Mouse (Mus musculus) urinary bladder, postnatal 4 days (tissue): ENCODE results near the gene Efcab12.
A peak's percentile ranks its signal among the peaks of the same experiment; 100 is the strongest.
"Not testable (repeated sequence)": the region's sequence is repeated elsewhere in the genome, so short reads cannot be mapped to it uniquely, and the experiment has no call there.

Experiments used
- DNase-seq, 2 experiments: peaks; one replicate each; pipeline ENCODE4 v3.0.0; 2021 to 2022; ENCODE audit warnings: low spot score in 2 of 2

Efcab12 gene

DNA sequence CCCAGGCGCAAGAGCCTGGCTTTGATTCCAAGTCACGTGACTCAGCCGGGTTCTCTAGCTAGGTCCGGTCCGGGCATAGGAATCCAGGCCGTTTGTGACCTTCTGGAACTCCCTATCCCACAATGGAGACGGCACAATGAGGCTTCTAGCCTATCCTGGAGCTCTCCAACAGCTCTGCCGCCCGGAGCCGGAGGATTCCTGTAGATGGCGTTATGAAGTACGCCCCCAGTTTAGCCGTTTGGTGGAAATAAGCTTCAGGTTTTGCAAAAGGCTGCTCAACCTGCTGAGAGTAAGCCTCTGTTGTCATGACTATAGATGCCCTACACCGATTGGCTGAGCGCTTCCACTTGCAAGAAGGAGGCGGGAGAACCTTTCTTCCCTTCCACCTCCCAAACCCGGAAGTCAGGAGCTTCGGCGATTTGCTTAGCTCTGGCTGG is at the start of gene Efcab12:
TSS of gene Efcab12 (minus strand) at position 252 of the 437 bp plus-strand sequence.
- DNase-seq: peak; percentile 45 to 68

DNA sequence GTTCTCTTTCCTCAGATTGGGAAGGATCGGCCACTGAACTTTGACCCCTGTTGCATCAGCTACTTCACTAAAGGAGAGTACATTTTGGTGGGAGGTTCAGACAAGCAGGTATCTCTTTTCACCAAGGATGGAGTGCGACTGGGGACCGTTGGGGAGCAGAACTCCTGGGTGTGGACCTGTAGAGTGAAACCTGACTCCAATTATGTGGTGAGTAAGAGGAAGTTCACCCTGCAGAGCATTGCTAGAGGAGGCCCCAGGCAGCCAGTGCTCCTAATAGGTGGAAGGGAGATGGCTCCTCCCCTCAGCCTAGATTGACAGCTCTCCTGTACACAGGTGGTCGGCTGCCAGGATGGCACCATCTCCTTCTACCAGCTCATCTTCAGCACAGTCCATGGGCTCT is 48.7 kb upstream of the Efcab12 start:
- no peak for DNase-seq

DNA sequence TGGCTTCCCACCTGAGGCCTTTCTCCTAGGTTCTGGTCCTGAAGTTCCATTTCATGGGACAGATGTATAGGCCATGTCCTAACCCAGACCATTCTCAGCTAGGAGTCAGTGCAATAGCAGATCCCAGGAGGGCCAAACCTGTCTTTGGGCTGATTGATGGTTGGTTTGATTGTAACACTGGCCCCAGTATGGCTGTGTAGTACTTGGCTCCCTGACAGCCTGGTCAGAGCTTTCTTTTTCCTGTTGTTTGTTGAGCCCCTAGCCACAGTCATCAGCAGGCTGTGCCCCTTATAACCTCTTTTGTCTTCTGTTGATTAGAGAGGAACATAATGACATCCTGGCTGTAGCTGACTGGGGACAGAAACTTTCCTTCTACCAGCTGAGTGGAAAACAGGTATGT is 45.8 kb upstream of the Efcab12 start:
- no peak for DNase-seq

DNA sequence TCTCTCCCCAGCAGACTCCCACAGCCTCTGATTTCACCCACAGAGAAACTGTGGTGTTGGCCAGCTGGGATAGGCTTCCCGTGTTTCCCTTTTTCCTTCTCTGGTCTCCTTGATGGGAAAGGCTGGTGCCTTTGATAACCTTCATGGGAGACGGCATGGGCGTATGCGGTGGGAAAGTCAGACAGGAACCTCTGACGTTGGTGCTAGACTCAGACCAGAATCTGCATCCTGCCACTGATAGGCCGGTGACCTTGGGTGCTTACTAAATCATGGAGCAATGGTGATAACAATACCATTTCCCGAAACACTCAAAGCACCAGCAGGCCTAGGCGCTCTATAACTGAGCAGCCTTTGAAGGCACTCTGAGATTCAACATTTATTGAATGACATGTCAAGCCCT is 42.5 kb upstream of the Efcab12 start:
- DNase-seq: no peak

DNA sequence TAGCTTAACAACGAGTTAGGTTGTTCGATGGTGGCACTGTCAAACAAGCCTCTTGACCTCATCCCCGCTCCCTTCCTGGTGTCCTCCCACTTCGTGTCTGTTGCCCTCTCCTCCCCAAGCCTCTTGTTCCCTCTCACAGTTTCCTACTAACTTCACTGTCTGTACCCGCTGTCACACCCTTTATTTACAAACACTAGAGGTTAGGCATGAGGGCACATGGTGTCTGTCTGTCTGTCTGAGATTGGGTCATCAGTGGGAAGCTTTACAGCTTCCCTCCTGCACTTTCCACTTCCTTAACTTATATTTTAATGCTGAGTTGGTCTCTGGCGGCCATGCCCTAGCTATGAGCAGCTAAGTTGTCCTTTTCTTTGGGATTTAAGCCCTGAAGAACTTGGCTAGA is 41.5 kb upstream of the Efcab12 start:
- no peak for DNase-seq

DNA sequence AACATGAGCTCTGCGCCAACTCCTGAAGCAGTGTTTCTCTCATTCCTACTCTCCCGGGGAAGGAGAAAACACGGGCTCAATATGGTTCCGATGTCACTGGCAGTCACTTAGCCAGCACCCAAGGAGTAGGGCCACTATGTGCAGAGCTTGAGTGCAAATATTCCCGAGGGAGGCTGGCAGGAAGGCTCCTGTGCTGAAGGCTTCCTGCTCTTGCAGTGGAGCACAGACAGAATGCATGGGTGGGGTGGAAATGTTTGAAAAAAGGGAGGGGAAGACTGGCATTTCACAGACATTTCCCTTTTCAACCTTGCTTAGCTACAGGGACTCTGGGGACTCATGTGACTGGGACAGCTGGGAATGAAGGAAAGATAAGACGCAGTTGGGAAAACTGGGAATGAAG is 40.5 kb upstream of the Efcab12 start:
- DNase-seq: no peak

DNA sequence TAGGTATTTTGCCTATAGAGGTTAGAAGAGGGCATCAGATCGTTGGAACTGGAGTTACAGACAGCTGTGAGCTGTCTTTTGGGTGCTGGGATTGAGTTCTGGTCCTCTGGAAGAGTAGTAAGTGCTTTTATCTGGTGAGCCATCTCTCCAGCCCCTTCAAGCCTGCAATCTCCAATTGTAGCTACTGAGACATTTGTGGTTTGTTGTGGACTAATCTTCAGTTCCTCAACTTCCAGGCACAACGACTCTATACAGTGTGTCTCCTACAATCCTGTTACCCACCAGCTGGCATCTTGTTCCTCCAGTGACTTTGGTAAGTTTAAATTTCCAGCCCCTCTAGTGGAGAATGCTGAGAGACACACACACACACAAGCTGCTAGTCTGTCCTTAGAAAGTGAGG is 39.0 kb upstream of the Efcab12 start:
- DNase-seq: no peak

DNA sequence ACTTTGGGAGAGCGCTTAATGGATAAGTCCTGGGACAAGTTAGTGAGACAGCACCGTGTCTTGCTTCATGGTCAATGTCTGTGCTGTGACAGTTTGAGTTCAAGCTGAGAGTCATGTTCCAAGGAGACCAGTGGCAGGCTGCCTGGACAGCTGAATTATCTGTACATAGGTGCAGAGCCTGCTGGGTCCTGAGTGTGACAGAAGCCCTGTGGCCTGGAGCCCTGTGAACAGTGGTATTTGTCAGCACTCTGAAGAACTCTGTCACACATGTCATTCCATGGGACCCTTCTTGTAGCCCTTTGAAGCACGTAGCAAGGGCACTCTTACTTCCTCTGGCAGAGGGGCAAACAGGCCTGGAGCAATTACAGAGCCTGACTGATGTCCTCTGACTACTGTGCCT is 33.1 kb upstream of the Efcab12 start:
- not testable (repeated sequence) for DNase-seq

DNA sequence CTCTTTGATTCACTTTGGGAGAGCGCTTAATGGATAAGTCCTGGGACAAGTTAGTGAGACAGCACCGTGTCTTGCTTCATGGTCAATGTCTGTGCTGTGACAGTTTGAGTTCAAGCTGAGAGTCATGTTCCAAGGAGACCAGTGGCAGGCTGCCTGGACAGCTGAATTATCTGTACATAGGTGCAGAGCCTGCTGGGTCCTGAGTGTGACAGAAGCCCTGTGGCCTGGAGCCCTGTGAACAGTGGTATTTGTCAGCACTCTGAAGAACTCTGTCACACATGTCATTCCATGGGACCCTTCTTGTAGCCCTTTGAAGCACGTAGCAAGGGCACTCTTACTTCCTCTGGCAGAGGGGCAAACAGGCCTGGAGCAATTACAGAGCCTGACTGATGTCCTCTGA is 28.9 kb upstream of the Efcab12 start:
- not testable (repeated sequence) for DNase-seq

DNA sequence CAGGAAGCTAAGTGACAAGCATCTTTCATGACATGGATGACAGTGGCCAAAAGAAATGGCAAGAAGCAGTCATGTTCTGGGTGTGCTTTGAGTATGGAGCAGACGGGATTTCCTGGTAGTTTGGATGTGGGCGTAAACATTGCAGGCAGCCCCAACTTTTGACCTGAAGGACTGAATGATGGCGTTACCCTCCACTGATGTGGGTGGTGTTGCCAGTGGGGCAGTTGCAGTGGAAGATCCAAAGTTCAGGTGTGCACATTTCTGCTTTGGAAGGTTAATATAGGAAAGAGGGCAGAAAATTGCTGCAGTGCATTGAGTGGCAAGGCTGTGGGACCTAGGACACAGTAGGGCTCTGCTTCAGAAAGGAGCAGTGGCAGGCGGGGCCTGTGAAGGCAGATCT is 27.0 kb upstream of the Efcab12 start:
- no peak for DNase-seq

DNA sequence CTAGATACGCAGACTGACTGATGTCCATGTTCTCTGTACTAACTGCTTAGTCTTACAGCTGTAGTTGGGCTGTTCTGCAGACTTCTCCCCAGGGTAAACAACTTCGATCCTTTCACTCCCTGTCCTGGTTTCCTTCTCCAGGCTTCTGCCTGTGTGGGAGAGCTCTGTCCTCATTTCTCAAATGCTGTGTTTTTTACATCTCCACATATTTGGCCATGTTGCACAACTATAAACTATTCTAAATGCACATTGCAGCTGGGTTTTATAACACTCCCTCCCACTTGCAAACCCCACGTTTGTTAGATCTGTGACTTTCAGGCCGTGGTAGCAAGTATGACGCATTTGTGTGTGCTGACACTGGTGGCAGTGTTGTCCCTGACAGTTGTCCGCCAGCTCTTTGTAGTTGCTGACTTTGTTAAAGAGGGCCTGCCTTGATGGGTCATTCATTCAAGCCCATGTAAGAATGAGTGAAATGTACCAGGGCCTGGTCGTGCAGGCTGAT is 25.2 kb upstream of the Efcab12 start:
- DNase-seq: no peak

DNA sequence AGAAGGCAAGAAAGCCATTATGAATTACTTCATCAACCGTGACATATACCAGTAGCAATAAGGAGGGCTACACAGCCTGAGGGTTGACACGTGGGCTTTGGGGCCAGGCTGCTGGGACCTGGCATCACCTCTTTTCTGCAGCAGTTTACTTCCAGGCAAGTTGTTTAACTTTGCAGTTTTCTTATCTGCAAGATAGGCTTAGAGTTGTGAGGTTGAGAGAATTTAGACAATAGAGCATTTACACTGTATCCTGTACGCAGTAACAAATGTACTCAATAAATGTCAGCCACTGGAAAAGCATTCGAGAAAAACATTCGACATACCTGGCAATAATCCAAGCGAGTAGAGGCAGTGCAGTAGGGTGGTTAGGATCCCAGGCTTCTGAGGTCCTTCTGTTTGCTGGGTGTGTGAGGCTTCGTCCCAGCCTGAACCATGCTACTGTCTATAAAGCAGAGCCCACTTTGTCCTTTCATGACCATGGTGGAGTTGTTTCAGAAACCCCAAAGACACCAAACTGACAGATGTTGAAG is 21.9 kb upstream of the Efcab12 start:
- no peak for DNase-seq

DNA sequence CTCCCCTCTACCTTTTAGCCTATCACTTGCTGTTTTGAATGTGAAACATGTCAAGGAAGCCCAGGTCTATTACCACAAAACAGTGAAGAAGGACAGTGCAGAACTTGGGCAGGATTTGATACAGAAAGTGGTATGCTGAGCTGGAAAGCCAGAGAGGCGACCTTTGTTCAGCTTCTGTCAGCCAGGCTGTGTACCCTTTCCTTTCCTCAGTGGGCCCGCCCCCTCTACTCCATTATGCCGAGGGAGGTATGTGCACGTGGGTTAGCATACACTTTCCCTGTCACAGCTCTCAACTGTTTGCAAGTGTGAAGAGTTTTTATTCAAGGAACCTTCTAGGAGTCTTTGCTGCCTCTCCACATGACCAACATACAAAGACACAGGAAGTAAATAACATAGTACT is 21.0 kb upstream of the Efcab12 start:
- no peak for DNase-seq

DNA sequence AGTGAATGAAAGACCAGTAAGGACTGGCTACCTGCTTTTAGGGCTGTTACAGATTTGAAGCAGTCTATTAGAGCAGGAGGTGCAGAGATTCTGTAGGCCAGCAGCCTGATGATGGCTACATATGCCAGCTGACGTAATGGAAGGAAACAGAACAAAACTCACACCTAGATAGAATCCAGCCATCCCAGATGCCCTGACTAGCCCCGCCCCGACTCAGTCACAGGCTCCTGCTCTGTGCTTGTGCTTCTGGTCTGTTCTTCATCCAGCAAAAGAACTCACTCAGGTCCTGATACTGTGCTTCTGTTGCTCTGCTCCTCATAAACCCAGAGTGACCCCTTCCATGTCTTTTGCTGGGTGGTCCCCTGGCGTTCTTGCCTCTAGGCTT is 18.1 kb upstream of the Efcab12 start:
- DNase-seq: no peak

DNA sequence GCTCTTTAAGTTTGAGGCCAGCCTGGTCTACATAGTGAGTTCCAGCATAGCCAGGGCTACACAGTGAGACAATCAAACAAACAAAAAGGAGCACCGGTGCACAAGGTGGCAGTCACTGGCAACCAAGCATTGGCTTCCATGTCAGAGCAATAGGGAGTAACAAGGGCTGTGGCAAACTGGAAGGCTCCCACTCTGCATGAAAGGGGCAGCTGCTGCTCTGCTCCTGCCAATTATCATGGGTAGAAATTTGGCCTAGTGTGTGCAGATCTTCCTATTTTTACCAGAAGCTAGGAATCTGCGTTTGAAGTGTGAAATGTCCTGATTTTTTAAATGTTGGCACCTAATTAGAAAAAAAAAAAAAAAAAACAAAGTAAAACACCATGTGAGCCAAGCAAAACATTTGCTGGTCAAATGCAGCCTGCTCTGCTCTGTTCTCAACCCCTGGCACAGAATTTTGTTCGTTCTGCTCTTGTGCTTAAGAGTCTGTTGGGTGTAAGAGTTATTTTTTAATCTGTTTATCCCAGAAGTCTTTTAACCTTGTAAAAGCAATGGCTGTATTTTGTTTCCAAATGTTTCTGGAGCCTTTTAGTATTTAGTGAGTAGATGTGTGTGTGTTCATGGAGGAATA is 17.6 kb upstream of the Efcab12 start:
- DNase-seq: no peak

DNA sequence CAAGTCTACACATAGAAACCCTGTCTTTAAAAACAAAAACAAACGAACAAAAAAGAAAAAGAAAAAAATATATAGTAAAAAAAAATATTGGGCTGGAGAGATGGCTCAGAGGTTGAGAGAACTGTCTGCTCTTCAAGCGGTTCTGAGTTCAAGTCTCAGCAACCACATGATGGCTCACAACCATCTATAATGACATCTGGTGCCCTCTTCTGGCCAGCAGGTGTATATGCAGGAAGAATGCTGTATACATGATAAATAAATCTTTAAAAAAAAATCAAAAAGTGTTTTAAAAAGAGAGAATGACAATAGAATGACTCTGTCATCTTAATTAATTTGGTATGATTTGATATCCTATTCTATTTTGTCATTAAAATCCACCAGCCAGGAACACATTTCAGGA is 16.2 kb upstream of the Efcab12 start:
- DNase-seq: no peak

DNA sequence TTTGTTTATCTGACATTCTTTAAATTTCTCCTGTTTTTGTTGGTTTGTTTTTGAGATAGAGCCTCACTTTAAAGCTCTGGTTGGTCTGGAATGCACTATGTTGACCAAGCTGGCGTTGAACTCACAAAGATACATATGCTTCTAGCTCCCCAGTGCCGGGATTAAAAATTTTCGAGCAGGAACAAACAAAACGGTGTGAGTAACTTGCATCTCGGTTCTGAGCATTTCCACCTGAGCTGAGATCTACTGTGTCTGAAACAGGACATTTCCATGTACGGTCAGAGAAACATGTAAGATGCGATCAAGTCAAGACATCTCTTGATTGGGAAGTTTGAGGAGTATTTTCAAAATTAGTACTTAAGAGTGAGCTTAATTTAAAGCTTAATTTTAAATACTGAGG is 15.8 kb upstream of the Efcab12 start:
- no peak for DNase-seq

DNA sequence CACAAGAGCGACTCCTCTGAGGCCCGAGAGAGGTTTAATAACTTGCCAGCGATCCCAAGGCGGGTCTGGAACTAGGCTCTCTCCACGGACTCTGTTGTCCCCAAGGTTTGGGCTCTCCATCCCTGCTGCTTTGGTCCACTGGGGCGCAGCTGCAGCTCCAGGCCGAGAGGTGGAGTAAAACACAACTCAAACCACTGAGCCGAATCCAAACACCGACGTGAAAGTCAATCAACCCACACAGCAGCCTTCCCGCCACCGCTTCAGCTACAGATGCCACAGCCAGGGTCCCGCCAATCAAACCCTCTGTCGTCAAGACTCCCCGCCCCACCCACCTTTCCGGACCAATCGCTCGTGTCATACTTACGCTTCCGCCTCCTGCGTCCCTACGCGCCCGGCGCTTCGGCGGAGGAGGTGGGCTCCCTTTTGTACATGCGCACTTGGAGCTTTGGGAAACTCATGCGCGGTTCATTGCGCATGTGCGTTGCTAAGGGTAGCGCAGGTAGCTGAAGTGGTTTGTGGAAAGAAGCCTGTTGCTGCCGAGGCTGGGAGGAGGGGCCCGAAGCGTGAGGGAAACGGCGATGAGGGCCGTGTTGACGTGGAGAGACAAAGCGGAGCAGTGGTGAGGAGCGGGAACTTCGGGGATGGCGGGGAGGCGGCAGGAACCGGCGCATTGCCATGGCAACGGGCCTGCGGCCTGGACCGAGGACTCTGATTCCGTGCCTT is 15.0 kb upstream of the Efcab12 start, which contains the start of the genes Mbd4 and Ift122:
TSS of gene Mbd4 (minus strand) at position 281 of the 723 bp plus-strand sequence.
TSS of gene Ift122 (plus strand) at position 380 of the 723 bp plus-strand sequence.
- peak; percentile 98 for DNase-seq

DNA sequence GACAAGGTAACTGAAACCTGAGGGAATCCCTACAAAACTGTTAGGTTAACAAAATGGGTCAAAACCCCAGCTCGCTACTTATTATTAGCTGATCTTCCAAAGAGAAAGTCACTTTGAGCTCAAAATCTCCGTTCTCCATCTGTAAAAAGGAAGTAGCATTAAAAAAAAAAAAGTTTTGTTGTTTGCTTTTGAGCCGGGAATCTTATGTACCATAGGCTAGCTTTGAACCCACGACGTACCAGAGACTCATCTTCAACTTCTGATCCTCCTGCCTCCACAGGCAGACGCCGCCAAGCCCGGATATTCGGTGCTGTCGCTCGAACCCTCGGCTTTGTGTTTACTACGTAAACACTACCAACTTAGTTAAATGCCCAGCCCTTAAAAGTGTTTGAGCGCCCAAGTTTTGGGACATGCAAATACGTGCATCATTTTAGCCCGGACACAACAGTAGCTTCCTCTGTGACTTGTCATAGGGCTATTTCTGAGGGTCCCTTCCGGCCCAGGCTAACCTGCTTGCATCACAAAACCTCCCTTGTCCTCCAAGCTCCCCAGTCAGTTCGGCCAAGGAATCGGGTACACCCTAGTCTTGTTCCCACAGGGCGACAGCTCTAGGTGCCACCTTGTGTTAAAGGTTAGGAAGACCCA is 14.4 kb upstream of the Efcab12 start:
- DNase-seq: no peak

DNA sequence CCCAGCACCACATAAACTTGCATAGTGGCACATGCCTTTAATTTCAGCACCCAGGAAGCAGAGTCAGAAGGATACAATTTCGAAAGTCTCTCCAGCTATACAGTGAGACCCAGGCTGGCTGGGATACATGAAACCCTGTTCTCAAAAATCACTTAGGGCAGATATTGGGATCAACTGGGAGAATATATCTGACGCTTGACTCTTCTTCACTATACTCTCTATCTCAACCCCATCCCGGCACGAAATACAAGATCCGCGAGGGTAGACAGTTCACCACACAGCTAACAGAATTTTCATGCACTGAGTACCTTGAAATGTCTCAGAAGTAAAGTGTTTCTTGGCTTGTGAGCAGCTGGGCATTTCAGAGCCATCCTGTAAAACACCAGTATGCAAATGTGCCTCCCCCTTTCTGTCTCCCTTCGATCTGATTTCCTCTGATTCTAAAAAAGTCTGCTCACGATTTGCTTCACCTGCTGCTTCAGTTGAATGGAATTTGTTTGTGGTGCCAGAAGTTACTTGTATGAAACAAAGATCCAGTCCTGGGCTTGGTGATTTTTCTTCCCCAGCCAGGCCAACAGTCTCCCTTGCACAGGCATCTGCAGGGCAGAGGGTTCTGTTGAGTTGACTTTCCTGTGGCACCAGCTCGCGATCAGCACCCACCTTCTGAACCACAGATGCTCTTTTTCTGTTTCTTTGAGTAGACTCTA is 10.5 kb upstream of the Efcab12 start:
- no peak for DNase-seq

DNA sequence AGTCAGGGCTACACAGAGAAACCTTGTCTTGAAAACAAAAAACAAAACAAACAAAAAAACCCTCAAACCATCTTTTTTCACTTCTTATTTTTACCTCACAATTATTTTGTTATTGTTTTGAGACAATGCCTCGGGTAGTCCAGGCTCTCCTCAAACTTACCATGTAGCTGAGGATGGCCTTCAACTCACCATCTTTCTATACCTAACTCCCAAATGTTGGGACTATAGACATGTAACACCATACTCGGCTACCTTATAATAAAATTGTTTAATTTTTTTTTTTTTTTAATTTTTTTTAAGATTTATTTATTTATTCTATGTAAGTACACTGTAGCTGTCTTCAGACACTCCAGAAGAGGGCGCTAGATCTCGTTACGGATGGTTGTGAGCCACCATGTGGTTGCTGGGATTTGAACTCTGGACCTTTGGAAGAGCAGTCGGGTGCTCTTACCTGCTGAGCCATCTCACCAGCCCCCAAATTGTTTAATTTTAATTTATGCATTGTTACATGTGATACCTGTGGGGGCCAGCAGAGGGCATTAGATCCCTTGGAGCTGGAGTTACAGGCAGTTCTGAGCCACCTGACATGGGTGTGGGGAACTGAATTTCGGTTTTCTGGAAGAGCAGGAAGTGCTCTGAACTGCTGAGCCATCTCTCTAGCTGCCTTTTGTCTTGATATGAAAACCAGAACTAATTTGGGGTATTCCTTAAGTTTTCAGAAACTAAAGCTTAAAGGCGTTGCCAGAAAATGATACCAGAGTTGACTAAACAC is 8.6 kb upstream of the Efcab12 start:
- peak in 1 of 2 experiments; percentile 71 for DNase-seq
